Mouse (Mus musculus) erythroblast, adult 5-6 weeks (primary cell): ENCODE measurements around the gene Slco4c1. TPM values are rescaled to one million over a fixed set of nuclear protein-coding genes. Genes with fewer than 3 reads are reported as not detected.

Source experiments
- ATAC-seq: replicated peaks from 2 replicates; pipeline ENCODE4 v1.8.0; 2016; ENCODE audit warnings: moderate number of reproducible peaks, mild to moderate bottlenecking, moderate TSS enrichment, inconsistent platforms; ENCODE audit not compliant: poor library complexity, low FRiP score, severe bottlenecking
- total RNA-seq, 2 experiments: library from RNA; stranded (forward) in 1 of 2; stranded (reverse) in 1 of 2; fragments of 150-400 nt in 1 of 2; fragments of 200-764, 138-1000 nt in 1 of 2; gene quantifications; 2 replicates each; pipeline versions ENCODE4 v1.2.3 to v1.2.4; 2015 to 2017; ENCODE audit warnings: low replicate concordance in 2 of 2

Slco4c1 gene
- total RNA-seq (2015; ENCODE audit: low replicate concordance) (4.6 and 9.4 TPM in 2 replicates), total RNA-seq (2017; ENCODE audit: low replicate concordance) (4.0 and 4.6 TPM in 2 replicates)

GRCm38 (mm10) chr1:96871528-96872360 is at the start of gene Slco4c1:
Slco4c1 (minus strand) TSS chr1:96872171.
- no peak for ATAC-seq

GRCm38 (mm10) chr1:96917333-96917732 is 45.4 kb upstream of the Slco4c1 start:
- no peak for ATAC-seq

- no peak for ATAC-seq
These were observed 11.8 kb upstream of the Slco4c1 start for GRCm38 (mm10) chr1:96883788-96884187.

GRCm38 (mm10) chr1:96878572-96878971 is 6.6 kb upstream of the Slco4c1 start:
- ATAC-seq: no peak

GRCm38 (mm10) chr1:96876076-96876475 is 4.1 kb upstream of the Slco4c1 start:
- no peak for ATAC-seq

- ATAC-seq: no peak
These were observed 2.7 kb upstream of the Slco4c1 start for GRCm38 (mm10) chr1:96874636-96875035.

GRCm38 (mm10) chr1:96872361-96872693 is 356 bp upstream of the Slco4c1 start:
- ATAC-seq: no peak

GRCm38 (mm10) chr1:96870764-96871307 is 1.1 kb downstream of the Slco4c1 start:
- ATAC-seq: no peak

GRCm38 (mm10) chr1:96868722-96869121 is 3.2 kb downstream of the Slco4c1 start:
- ATAC-seq: no peak

GRCm38 (mm10) chr1:96866002-96866401 is 6.0 kb downstream of the Slco4c1 start:
- no peak for ATAC-seq

GRCm38 (mm10) chr1:96864120-96864519 is 7.9 kb downstream of the Slco4c1 start:
- no peak for ATAC-seq

- no peak for ATAC-seq
These were observed 11.8 kb downstream of the Slco4c1 start for GRCm38 (mm10) chr1:96859995-96860684.

GRCm38 (mm10) chr1:96853541-96853940 is 18.4 kb downstream of the Slco4c1 start:
- no peak for ATAC-seq

- no peak for ATAC-seq
These were observed 22.9 kb downstream of the Slco4c1 start for GRCm38 (mm10) chr1:96849101-96849500.

GRCm38 (mm10) chr1:96848606-96849005 is 23.4 kb downstream of the Slco4c1 start:
- no peak for ATAC-seq

GRCm38 (mm10) chr1:96846727-96847126 is 25.2 kb downstream of the Slco4c1 start:
- no peak for ATAC-seq

- no peak for ATAC-seq
These were observed 66.7 kb downstream of the Slco4c1 start for GRCm38 (mm10) chr1:96805287-96805727.

GRCm38 (mm10) chr1:96801595-96801994 is 70.4 kb downstream of the Slco4c1 start:
- ATAC-seq: no peak

- ATAC-seq: no peak
These were observed 77.3 kb downstream of the Slco4c1 start for GRCm38 (mm10) chr1:96794690-96795089.

- ATAC-seq: no peak
These were observed 77.7 kb downstream of the Slco4c1 start for GRCm38 (mm10) chr1:96794290-96794689.

GRCm38 (mm10) chr1:96789268-96789667 is 82.7 kb downstream of the Slco4c1 start:
- ATAC-seq: no peak
